In genomic region chr19:43612051-43612450, GRCm38 (mm10) we compare ENCODE assay signal across 8 mouse cellular contexts. TPM values are rescaled to one million over a fixed set of nuclear protein-coding genes. Genes with fewer than 3 reads are reported as not detected.
DNase-seq lines count a peak whose midpoint lies in the region; ATAC-seq lines count a peak whose summit lies in the region.

Gene Nkx2-3 (plus strand): TSS chr19:43612325.

- intact Hi-C loops in heart, postnatal 36 days (cut with DNase I), result loop anchor here (10.0 kb wide), 1 partner anchor 227 kb away; the partner anchor contains the start of gene Hpse2

- no peak within 1 kb of the TSS for H3K9ac ChIP-seq in heart, embryonic 11.5 days (ENCODE audit: low read depth, low read length)
- no peak within 1 kb of the TSS; the same call in 1 of the 2 replicates for H3K9ac ChIP-seq in embryonic facial prominence, embryonic 11.5 days (replicated peaks; ENCODE audit: low read length)
- peak within 1 kb of the TSS; percentile 83 for H3K9ac ChIP-seq in intestine, embryonic 14.5 days (ENCODE audit: low read length)

- no peak for DNase-seq in heart, postnatal 36 days
- peak; percentile 83 for DNase-seq in embryonic facial prominence, embryonic 11.5 days (ENCODE audit: low spot score)
- DNase-seq in intestine, embryonic 14.5 days (ENCODE audit: low spot score), result peak; percentile 98
- peak; percentile 13 for DNase-seq in lung, postnatal 25 days (ENCODE audit: low spot score)
- no peak for DNase-seq in adrenal gland, postnatal 14 days
- DNase-seq in layer of hippocampus, postnatal 10 days (ENCODE audit: low spot score in 2 of 2), result no peak
- no peak for DNase-seq in cerebellum, postnatal 36 days

- H3K4me2 ChIP-seq in heart, embryonic 11.5 days, result peak within 1 kb of the TSS; percentile 38
- H3K4me2 ChIP-seq in embryonic facial prominence, embryonic 11.5 days (ENCODE audit: low read depth, low read length), result peak within 1 kb of the TSS; percentile 5; the same call in 1 of the 2 replicates
- H3K4me2 ChIP-seq in intestine, embryonic 14.5 days (ENCODE audit: low read length), result peak within 1 kb of the TSS; percentile 71

- H3K27me3 ChIP-seq in heart, embryonic 11.5 days (ENCODE audit: control insufficient read depth, insufficient read depth, low read length), result peaks cover 88% of the 10 kb centered on the region
- peaks cover 70% of the 10 kb centered on the region for H3K27me3 ChIP-seq in embryonic facial prominence, embryonic 11.5 days (ENCODE audit: control insufficient read depth, insufficient read depth, low read length)
- peaks cover 61% of the 10 kb centered on the region for H3K27me3 ChIP-seq in intestine, embryonic 14.5 days (replicated peaks; ENCODE audit: control insufficient read depth, insufficient read depth, low read length)

- WGBS in heart, embryonic 11.5 days (ENCODE audit: insufficient replicate concordance), result 1% methylated on average over 24 of the region's 24 CpGs
- WGBS in embryonic facial prominence, embryonic 11.5 days, result 0% methylated on average over 24 of the region's 24 CpGs
- WGBS in intestine, embryonic 14.5 days, result under 1% methylated on average over 24 of the region's 24 CpGs

- peak; percentile 63; the same call in 1 of the 2 replicates for ATAC-seq in heart, embryonic 11.5 days (replicated peaks; ENCODE audit: insufficient number of reproducible peaks, low FRiP score, low TSS enrichment)
- peak; percentile 63; the same call in 1 of the 2 replicates for ATAC-seq in embryonic facial prominence, embryonic 11.5 days (replicated peaks; ENCODE audit: insufficient number of reproducible peaks, low FRiP score, low TSS enrichment, low read depth)
- ATAC-seq in intestine, embryonic 14.5 days (replicated peaks; ENCODE audit: low FRiP score, low TSS enrichment, low read depth), result peak; percentile 93

- no peaks in the 10 kb centered on the region for H3K9me3 ChIP-seq in heart, embryonic 11.5 days (replicated peaks; ENCODE audit: control insufficient read depth, low read length)
- H3K9me3 ChIP-seq in embryonic facial prominence, embryonic 11.5 days (replicated peaks; ENCODE audit: control insufficient read depth, low read length), result no peaks in the 10 kb centered on the region
- H3K9me3 ChIP-seq in intestine, embryonic 14.5 days (ENCODE audit: control insufficient read depth, low read length), result no peaks in the 10 kb centered on the region

- H3K27ac ChIP-seq in heart, embryonic 11.5 days (ENCODE audit: low read depth, low read length), result no peak within 1 kb of the TSS
- no peak within 1 kb of the TSS for H3K27ac ChIP-seq in embryonic facial prominence, embryonic 11.5 days (replicated peaks; ENCODE audit: low read depth, low read length)
- H3K27ac ChIP-seq in intestine, embryonic 14.5 days (ENCODE audit: low read depth), result peak within 1 kb of the TSS; percentile 83

- peak within 1 kb of the TSS; percentile 25 for H3K4me3 ChIP-seq in heart, embryonic 11.5 days (ENCODE audit: low read depth, low read length)
- H3K4me3 ChIP-seq in embryonic facial prominence, embryonic 11.5 days (ENCODE audit: low read depth, low read length), result peak within 1 kb of the TSS; percentile 18
- peak within 1 kb of the TSS; percentile 67 for H3K4me3 ChIP-seq in intestine, embryonic 14.5 days (ENCODE audit: low read depth, low read length)

- peaks cover 25% of the 10 kb centered on the region for H3K4me1 ChIP-seq in heart, embryonic 11.5 days (ENCODE audit: control insufficient read depth, insufficient read depth, low read length)
- H3K4me1 ChIP-seq in embryonic facial prominence, embryonic 11.5 days (ENCODE audit: control insufficient read depth, insufficient read depth, low read length), result peaks cover 2% of the 10 kb centered on the region; the same call in 1 of the 2 replicates
- peaks cover 5% of the 10 kb centered on the region; the same call in 1 of the 2 replicates for H3K4me1 ChIP-seq in intestine, embryonic 14.5 days (replicated peaks; ENCODE audit: control insufficient read depth, insufficient read depth, low read length)

- H3K36me3 ChIP-seq in heart, embryonic 11.5 days (ENCODE audit: control insufficient read depth, insufficient read depth, low read length), result no peaks in the 10 kb centered on the region
- no peaks in the 10 kb centered on the region for H3K36me3 ChIP-seq in embryonic facial prominence, embryonic 11.5 days (replicated peaks; ENCODE audit: control insufficient read depth, insufficient read depth, low read depth, low read length)
- peaks cover 14% of the 10 kb centered on the region; the same call in 1 of the 2 replicates for H3K36me3 ChIP-seq in intestine, embryonic 14.5 days (ENCODE audit: control insufficient read depth, insufficient read depth, low read length)

RNA-seq across cellular contexts. Expression of gene Nkx2-3, which starts in this region (rescaled TPM):
- not detected in 2 replicates for polyA plus RNA-seq in heart, embryonic 11.5 days (2014; fragmentation: Nextera tagmentation; extraction: Ambion mirVana)
- not detected for total RNA-seq in heart, postnatal 36 days (2021)
- polyA plus RNA-seq in embryonic facial prominence, embryonic 11.5 days (2014; fragmentation: Nextera tagmentation; extraction: Ambion mirVana), result 2.0 and 2.7 TPM in 2 replicates
- polyA plus RNA-seq in intestine, embryonic 14.5 days (2014; fragmentation: Nextera tagmentation; extraction: Ambion mirVana), result 82.3 and 83.9 TPM in 2 replicates
- total RNA-seq in adrenal gland, postnatal 14 days (2021), result not detected in 2 replicates
- not detected for total RNA-seq in layer of hippocampus, postnatal 10 days (2021)

Comparison
In these comparisons a context has a peak if more than half of its experiments do, and no peak if none do; other contexts are left out.
1. RNA of gene Nkx2-3 (polyA plus RNA-seq): 82.3 to 83.9 TPM in intestine, embryonic 14.5 days; 2.0 to 2.7 TPM in embryonic facial prominence, embryonic 11.5 days and not detected in heart, embryonic 11.5 days; every median in the first group is over 10 times any median in the second.
2. Peak in ATAC-seq, H3K4me3 ChIP-seq and H3K4me2 ChIP-seq in heart, embryonic 11.5 days; RNA of the gene not detected or under 1 TPM.
3. H3K4me2 ChIP-seq: peak in every context shown above with its lines; median percentile 71 in intestine, embryonic 14.5 days; 38 in heart, embryonic 11.5 days; 5 in embryonic facial prominence, embryonic 11.5 days.
4. DNase-seq: peak in embryonic facial prominence, embryonic 11.5 days (single experiment), intestine, embryonic 14.5 days (single experiment) and lung, postnatal 25 days (single experiment); none in heart, postnatal 36 days (0 of 2), adrenal gland, postnatal 14 days (single experiment), layer of hippocampus, postnatal 10 days (0 of 2) and cerebellum, postnatal 36 days (0 of 2).
5. Peak in every context shown above with its lines, with median percentiles within 50 percentile points of each other: ATAC-seq and H3K4me3 ChIP-seq.